Comparison of ENCODE assay signal across 8 mouse cellular contexts in the genomic region with DNA sequence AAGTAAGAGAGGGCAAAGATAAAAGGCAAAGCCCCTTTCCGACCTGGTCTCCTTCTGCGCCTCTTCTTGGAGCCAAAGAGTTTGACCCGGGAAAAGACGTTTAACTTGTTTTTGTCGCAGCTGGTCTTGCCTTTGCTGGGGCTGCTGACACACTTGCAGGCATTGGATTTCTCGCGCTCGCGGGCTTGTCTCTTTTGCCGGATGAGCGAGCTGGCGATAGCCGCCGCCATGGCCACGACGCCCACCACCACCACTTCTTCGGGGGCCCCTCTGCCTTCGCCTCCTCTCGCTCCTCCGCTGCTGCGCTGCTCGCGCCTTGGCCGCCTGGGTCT.
DNase-seq lines count a peak whose midpoint lies in the region; ATAC-seq and TF ChIP-seq lines count a peak whose summit lies in the region.

No protein-coding gene starts in this region.

- peak overlapping the region; percentile 70 for H3K4me3 ChIP-seq in gastrocnemius, adult 2 months
- peak overlapping the region; percentile 82 for H3K4me3 ChIP-seq in testis, adult 2 months (ENCODE audit: control insufficient read depth, low read depth, low read length)
- H3K4me3 ChIP-seq in hindbrain, embryonic 16.5 days (ENCODE audit: low read length): peak overlapping the region; percentile 56
- H3K4me3 ChIP-seq in midbrain, embryonic 10.5 days: peak overlapping the region; percentile 65

- peak; percentile 71 for ATAC-seq in hindbrain, embryonic 16.5 days
- ATAC-seq in megakaryocyte progenitor cell, adult 5-6 weeks (replicated peaks; ENCODE audit: poor library complexity): no peak

- H3K4me2 ChIP-seq in hindbrain, embryonic 16.5 days (ENCODE audit: low read length): peak overlapping the region; percentile 64

- no peaks in the 10 kb centered on the region; the same call in 1 of the 2 replicates for H3K4me1 ChIP-seq in testis, adult 2 months (ENCODE audit: control insufficient read depth, insufficient read depth, low read length)
- no peaks in the 10 kb centered on the region for H3K4me1 ChIP-seq in hindbrain, embryonic 16.5 days (ENCODE audit: control insufficient read depth, insufficient read depth, low read depth, low read length)
- peaks cover 6% of the 10 kb centered on the region; the same call in 1 of the 2 replicates for H3K4me1 ChIP-seq in midbrain, embryonic 10.5 days

- TF ChIP-seq POLR2A in testis, adult 2 months (IDR thresholded peaks at IDR 0.05; ENCODE audit: control insufficient read depth, low read depth, low read length): no peak

- intact Hi-C loops in gastrocnemius, adult 2 months (cut with DNase I): no loop called here

- TF ChIP-seq CTCF in gastrocnemius, adult 2 months (IDR thresholded peaks at IDR 0.05): no peak
- TF ChIP-seq CTCF in testis, adult 2 months (IDR thresholded peaks at IDR 0.05; ENCODE audit: control insufficient read depth, insufficient read depth, insufficient replicate concordance, low read depth, low read length): no peak

- WGBS in hindbrain, embryonic 16.5 days: 16% methylated on average over 22 of the region's 24 CpGs
- 22% methylated on average over 24 of the region's 24 CpGs for WGBS in midbrain, embryonic 10.5 days

- no peaks in the 10 kb centered on the region for H3K9me3 ChIP-seq in hindbrain, embryonic 16.5 days (ENCODE audit: control insufficient read depth, low read length)
- no peaks in the 10 kb centered on the region for H3K9me3 ChIP-seq in midbrain, embryonic 10.5 days (replicated peaks)

- no peak overlapping the region for H3K27ac ChIP-seq in gastrocnemius, adult 2 months
- H3K27ac ChIP-seq in testis, adult 2 months (ENCODE audit: control insufficient read depth, insufficient read depth, low read depth, low read length): peak overlapping the region; percentile 11; the same call in 1 of the 2 replicates
- H3K27ac ChIP-seq in hindbrain, embryonic 16.5 days (ENCODE audit: low read depth, low read length): peak overlapping the region; percentile 67
- H3K27ac ChIP-seq in midbrain, embryonic 10.5 days (replicated peaks): peak overlapping the region; percentile 86

- no peaks in the 10 kb centered on the region for H3K36me3 ChIP-seq in testis, adult 2 months (ENCODE audit: control insufficient read depth, insufficient read depth, low read length)
- H3K36me3 ChIP-seq in hindbrain, embryonic 16.5 days (ENCODE audit: control insufficient read depth, insufficient read depth, low read length): no peaks in the 10 kb centered on the region
- H3K36me3 ChIP-seq in midbrain, embryonic 10.5 days: no peaks in the 10 kb centered on the region

- no peaks in the 10 kb centered on the region for H3K27me3 ChIP-seq in testis, adult 2 months (ENCODE audit: control insufficient read depth, insufficient read depth, low read length)
- H3K27me3 ChIP-seq in hindbrain, embryonic 16.5 days (replicated peaks; ENCODE audit: control insufficient read depth, insufficient read depth, low read length): no peaks in the 10 kb centered on the region
- H3K27me3 ChIP-seq in midbrain, embryonic 10.5 days (ENCODE audit: low read depth, poor library complexity, severe bottlenecking): peaks cover 15% of the 10 kb centered on the region; the same call in 1 of the 2 replicates

- no peak for DNase-seq in gastrocnemius, adult 2 months
- no peak for DNase-seq in gastrocnemius, postnatal 10 days
- DNase-seq in testis, postnatal 14 days (ENCODE audit: low spot score): no peak
- DNase-seq in midbrain, embryonic 10.5 days (ENCODE audit: low spot score): no peak
- no peak for DNase-seq in frontal cortex, postnatal 14 days (ENCODE audit: low spot score in 2 of 2)

- H3K9ac ChIP-seq in hindbrain, embryonic 16.5 days (ENCODE audit: low read depth, low read length): peak overlapping the region; percentile 69
